Mouse (Mus musculus) cerebellum, adult 8-10 months (tissue): Measurements from ENCODE around the gene Itgb3bp.

Experiments
- DNase-seq: peaks from one replicate; pipeline ENCODE4 v3.0.0; 2022

Itgb3bp gene

GRCm38 (mm10) chr4:99931240-99931580, 1.6 kb upstream of the Itgb3bp start:
- DNase-seq = no peak

- DNase-seq = no peak
Observed at GRCm38 (mm10) chr4:99930518-99931239, 1.1 kb upstream of the Itgb3bp start.

- DNase-seq = no peak
Observed at GRCm38 (mm10) chr4:99929149-99929612, 432 bp downstream of the Itgb3bp start, which contains the start of gene Pgm1. Gene Pgm1 (plus strand): TSS chr4:99929414.

- no peak for DNase-seq
Observed at GRCm38 (mm10) chr4:99928521-99928920, 1.1 kb downstream of the Itgb3bp start.

- DNase-seq = no peak
Observed at GRCm38 (mm10) chr4:99926380-99926779, 3.2 kb downstream of the Itgb3bp start.

DNA sequence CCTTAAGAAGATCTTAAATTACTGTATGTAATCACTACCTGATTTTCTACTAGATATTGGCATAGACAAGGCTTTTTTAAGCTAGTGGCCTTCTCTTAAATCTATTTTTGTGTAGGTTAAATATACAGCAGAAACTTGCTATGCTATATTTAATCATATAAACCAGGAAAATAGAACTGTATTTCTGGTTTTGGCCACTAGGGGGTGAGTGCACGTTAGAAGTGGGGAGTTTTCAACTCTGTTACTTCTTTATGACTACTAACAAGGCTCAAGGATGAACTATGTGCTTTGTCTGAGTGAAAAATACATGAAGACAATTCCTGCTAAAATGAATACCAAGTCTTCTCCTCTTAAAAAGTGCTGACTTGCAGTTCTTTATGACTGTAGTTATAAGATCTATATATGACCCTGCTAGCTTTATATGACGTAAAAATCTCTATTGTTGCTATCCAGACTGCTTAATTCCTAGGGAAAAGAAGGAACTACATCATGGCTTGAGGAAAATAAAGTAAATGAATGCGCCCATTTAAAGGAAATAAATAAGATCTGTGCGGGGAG, 15.6 kb downstream of the Itgb3bp start:
- DNase-seq = no peak

- no peak for DNase-seq
Observed at GRCm38 (mm10) chr4:99882405-99882804, 47.2 kb downstream of the Itgb3bp start.

- DNase-seq = peak; percentile 35
Observed at GRCm38 (mm10) chr4:99881882-99882281, 47.7 kb downstream of the Itgb3bp start.

GRCm38 (mm10) chr4:99829094-99830073, 100.2 kb downstream of the Itgb3bp start, which contains the start of gene Efcab7:
Gene Efcab7 (plus strand): TSS chr4:99829198.
- peak; percentile 90 for DNase-seq

DNA sequence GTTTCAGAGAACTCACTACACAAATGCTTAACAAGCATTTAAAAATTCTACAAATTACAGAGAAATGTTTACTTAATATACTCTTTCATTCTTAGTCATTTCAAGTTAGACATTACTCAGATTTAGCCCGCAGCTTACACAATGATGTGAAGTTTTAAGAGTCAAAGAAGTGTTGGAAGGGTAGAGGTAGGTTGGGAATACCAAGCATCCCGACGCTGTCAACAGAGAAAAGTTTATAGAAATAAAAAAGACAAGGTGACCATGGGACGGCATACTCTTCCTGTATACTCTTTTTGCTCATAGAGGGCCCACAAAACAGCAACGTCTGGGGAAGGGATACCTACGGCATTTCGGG, 100.9 kb downstream of the Itgb3bp start:
- DNase-seq = no peak

- DNase-seq = no peak
Observed at GRCm38 (mm10) chr4:99828337-99828736, 101.3 kb downstream of the Itgb3bp start.

DNA sequence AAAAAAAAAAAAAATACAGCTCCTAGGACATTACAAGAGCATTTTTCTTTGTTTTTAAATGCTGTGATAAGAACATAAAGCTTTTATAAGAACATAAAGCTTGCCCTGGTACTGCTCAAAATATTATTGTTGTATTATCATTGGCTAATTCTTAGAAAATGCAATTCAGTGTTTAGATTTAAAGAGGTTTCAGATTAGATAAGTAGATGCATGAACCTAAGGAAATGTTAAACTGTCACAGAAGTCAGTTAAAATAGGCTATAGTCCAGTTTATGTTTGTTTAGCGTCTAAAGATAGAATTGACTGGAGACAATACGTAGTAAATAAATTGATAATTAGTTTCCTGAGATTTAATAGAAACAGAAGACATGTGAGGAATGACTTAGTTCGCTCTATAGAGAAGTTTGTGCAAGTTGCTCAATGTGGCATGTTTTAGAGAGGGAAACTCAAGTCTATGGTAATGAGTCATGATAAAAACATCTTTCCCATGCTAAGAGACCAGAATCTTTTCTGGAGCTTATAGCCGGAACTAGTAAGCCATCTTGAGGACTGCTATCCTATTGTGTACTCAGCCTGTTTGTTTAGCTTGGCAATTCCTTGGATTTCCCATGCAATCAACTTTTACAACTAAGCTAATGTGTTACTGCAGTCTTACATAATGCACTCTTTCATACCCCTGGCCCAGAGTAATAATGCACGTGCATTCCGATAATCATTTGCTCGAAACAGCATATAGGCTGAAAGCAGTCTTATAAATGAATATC, 112.7 kb downstream of the Itgb3bp start:
- DNase-seq = no peak

DNA sequence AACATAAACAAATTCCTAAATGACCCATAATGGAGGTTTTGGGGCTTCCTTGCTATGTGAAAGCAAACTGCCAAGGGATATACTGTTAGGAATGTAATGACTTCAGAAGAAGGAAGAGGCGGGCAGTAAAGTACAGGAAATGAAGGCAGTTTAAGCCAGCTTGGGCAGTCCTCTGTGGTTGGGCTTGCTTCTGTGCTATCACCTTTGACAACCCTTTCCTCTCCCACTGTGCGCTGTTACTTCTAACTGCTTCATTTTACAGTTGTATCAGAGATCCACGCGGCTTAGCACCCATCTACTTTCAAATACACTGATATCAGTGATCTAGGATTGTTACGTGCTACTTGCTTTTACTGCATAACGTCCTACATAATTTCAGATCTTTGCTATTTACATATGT, 137.2 kb downstream of the Itgb3bp start:
- DNase-seq = no peak

DNA sequence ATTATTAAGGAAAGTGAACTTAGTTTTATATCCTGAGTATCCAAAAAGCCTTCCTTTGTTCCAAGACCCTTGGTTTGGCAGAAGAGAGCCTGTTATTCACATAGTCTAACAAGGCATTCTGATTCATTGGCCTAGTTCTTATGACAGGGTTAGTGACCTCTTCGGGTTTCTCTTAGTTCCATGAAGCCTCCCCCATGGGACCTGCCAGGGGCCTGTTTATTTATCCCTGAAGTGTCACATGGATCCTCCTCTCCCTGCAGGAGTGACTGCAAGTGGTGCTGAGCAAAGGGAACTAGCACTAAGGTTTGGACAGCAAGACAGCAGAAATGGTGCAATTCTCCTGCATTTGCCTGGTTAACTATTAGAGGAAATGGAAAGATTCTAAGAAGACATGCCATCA, 156.6 kb downstream of the Itgb3bp start:
- no peak for DNase-seq

DNA sequence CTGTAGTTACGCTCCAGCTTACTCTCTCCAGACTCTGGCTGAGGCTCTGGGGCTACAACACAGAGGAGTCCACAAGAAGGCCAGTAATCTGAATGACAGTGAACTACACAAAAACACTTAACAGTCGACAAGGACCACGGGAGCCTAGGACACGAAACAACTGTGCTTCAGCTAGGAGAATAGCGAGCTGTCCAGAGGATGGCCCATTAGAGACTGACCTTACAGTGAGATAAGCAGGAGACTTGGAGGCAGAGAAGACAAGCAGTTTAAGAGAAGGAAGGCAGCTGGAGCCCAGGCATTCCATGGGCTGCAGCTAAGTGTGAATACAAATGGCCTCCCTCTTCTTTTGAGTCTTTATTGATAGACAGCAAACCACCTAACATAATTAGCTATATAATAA, 159.1 kb downstream of the Itgb3bp start:
- no peak for DNase-seq

DNA sequence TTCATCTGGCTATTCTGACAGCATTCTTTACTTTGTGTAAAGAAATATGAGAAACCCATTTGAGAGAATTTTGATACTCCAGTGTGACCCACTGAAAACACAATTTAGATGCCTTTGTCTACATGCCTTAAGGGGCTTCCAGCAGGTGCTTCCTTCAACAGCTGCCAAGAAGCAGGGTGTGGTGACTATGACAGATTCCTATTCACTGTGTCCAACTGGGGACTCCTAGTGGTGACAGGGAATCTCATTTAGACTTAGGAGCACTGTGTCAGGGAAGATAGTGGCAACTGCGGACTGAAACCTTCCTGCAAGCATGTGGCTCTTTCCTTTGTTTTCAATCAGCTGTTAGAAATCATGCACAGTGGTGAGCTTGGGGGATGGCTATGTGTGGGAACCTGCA, 162.9 kb downstream of the Itgb3bp start:
- peak; percentile 2 for DNase-seq

DNA sequence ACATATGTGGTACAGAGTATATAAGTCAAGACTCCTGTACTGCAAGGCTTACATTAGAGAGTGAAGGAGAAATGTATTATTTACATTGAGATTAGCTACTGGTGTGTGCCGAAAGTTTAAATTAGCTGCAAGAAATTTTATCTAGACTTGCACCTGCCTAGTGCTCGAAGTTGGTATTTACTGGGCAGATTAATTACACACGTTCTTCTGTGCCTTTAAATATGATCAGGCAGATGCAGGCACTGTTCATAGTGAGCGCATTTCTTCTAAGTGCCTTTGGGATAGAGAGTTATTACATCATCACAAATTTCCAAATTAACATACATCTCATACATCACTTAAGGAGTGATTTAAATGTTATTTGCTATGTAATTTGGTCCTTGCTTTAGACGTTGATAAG, 163.3 kb downstream of the Itgb3bp start:
- DNase-seq = no peak

- DNase-seq = no peak
Observed at GRCm38 (mm10) chr4:99752426-99752825, 177.2 kb downstream of the Itgb3bp start.

- DNase-seq = no peak
Observed at GRCm38 (mm10) chr4:99739836-99740235, 189.8 kb downstream of the Itgb3bp start.

DNA sequence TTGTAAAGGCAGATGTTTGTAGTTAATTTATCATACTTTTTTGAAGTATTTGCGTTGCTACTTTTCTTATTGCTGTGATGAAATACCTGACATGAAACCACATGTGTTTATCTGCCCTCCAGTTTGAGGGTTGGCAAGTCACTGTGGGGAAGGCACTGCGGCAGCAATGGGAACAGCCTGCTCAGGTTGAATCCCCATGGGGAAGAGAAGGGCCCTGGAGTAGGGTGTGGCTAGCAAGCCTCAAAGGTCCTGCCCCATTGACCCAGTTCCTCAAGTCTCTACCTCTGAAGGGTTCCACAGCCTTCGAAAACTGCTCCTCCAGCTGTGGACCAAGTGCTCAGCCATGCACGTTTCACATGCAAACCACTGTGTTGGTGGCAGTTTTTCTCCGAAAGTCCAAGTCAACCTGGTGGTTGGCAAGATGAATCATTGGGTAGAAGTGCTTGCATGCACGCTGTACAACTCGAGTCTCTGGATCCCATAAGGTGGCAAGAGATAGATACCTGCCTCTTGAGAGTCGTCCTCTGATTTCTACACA, 203.6 kb downstream of the Itgb3bp start:
- no peak for DNase-seq

- no peak for DNase-seq
Observed at GRCm38 (mm10) chr4:99724331-99724730, 205.3 kb downstream of the Itgb3bp start.

DNA sequence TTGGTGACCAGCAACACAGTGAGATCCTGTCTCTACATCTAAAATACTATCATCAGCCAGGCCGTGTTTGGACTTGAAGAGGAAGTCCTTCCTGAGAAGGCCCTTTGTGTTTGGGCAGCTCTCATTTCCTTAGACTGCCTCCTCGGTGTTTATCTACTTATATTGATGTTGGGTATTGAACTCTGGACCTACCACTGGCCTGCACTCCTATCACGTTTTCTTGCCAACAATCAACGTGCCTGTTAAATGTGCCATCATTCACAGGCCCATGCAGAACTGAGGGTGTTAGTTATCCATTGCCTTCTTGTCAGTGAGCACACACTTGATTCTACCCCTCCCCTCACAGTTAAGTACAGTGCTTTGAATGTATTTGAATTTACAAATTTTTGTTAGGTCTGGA, 211.7 kb downstream of the Itgb3bp start:
- no peak for DNase-seq
